Mouse (Mus musculus) urinary bladder, postnatal 25 days (tissue): ENCODE data around the gene Btbd9.

Experiments used
- DNase-seq: peaks from one replicate; pipeline ENCODE4 v3.0.0; 2022; ENCODE audit warnings: low spot score

Gene Btbd9

GRCm38 (mm10) chr17:30241720-30242322 is 334.5 kb downstream of the Btbd9 start:
- no peak for DNase-seq

- no peak for DNase-seq
These were observed 335.2 kb downstream of the Btbd9 start for GRCm38 (mm10) chr17:30241061-30241460.

- DNase-seq, result no peak
These were observed 335.6 kb downstream of the Btbd9 start for GRCm38 (mm10) chr17:30240659-30241058.

- DNase-seq, result no peak
These were observed 336.8 kb downstream of the Btbd9 start for GRCm38 (mm10) chr17:30239458-30239857.

- DNase-seq, result no peak
These were observed 338.7 kb downstream of the Btbd9 start for GRCm38 (mm10) chr17:30237600-30237999.

GRCm38 (mm10) chr17:30236611-30237010 is 339.7 kb downstream of the Btbd9 start:
- no peak for DNase-seq

- no peak for DNase-seq
These were observed 340.9 kb downstream of the Btbd9 start for GRCm38 (mm10) chr17:30235380-30235779.

GRCm38 (mm10) chr17:30232698-30233097 is 343.6 kb downstream of the Btbd9 start:
- no peak for DNase-seq

- no peak for DNase-seq
These were observed 344.8 kb downstream of the Btbd9 start for GRCm38 (mm10) chr17:30231483-30231882.

- DNase-seq, result no peak
These were observed 345.9 kb downstream of the Btbd9 start for GRCm38 (mm10) chr17:30230428-30230827.

- DNase-seq, result no peak
These were observed 347.7 kb downstream of the Btbd9 start for GRCm38 (mm10) chr17:30228439-30229215.

GRCm38 (mm10) chr17:30225030-30225740 is 351.1 kb downstream of the Btbd9 start:
- no peak for DNase-seq

- DNase-seq, result no peak
These were observed 353.5 kb downstream of the Btbd9 start for GRCm38 (mm10) chr17:30222837-30223236.

GRCm38 (mm10) chr17:30222361-30222760 is 353.9 kb downstream of the Btbd9 start:
- no peak for DNase-seq

GRCm38 (mm10) chr17:30221677-30222076 is 354.6 kb downstream of the Btbd9 start:
- DNase-seq, result no peak

GRCm38 (mm10) chr17:30215741-30216140 is 360.5 kb downstream of the Btbd9 start:
- DNase-seq, result no peak

GRCm38 (mm10) chr17:30214393-30214792 is 361.9 kb downstream of the Btbd9 start:
- DNase-seq, result no peak

GRCm38 (mm10) chr17:30213371-30213770 is 362.9 kb downstream of the Btbd9 start:
- no peak for DNase-seq

GRCm38 (mm10) chr17:30212647-30213046 is 363.6 kb downstream of the Btbd9 start:
- DNase-seq, result no peak

- no peak for DNase-seq
These were observed 365.4 kb downstream of the Btbd9 start for GRCm38 (mm10) chr17:30210936-30211335.

- DNase-seq, result no peak
These were observed 366.0 kb downstream of the Btbd9 start for GRCm38 (mm10) chr17:30210262-30210661.

GRCm38 (mm10) chr17:30205062-30205825 is 371.0 kb downstream of the Btbd9 start:
- no peak for DNase-seq
